Mouse (Mus musculus) small intestine, adult 2 months (tissue): Measurements from ENCODE around the gene Mypn. TPM values are rescaled to one million over a fixed set of nuclear protein-coding genes. Genes with fewer than 3 reads are reported as not detected.
A peak's percentile ranks its signal among the peaks of the same experiment; 100 is the strongest.

ENCODE experiments used
- H3K27ac ChIP-seq: fragments of 200-500 bp; 2 replicates; pipeline ENCODE4 v1.5.1; 2012; ENCODE audit warnings: low read depth, low read length, control low read depth, inconsistent platforms; ENCODE audit not compliant: insufficient read depth
- H3K27me3 ChIP-seq: fragments of 200-500 bp; 2 replicates; pipeline ENCODE4 v1.6.1; 2012; ENCODE audit warnings: mild to moderate bottlenecking, moderate library complexity, low read length, inconsistent platforms; ENCODE audit not compliant: control insufficient read depth, insufficient read depth
- H3K36me3 ChIP-seq: fragments of 200-500 bp; 2 replicates; pipeline ENCODE4 v1.6.1; 2012; ENCODE audit warnings: mild to moderate bottlenecking, low read length, control low read depth, inconsistent platforms; ENCODE audit not compliant: control insufficient read depth, insufficient read depth
- H3K4me1 ChIP-seq: fragments of 200-500 bp; 2 replicates; pipeline ENCODE4 v1.6.1; 2012; ENCODE audit warnings: low read length, inconsistent platforms, mixed read lengths; ENCODE audit not compliant: control insufficient read depth, insufficient read depth, insufficient read length
- H3K4me3 ChIP-seq: fragments of 200-500 bp; 2 replicates; pipeline ENCODE4 v1.5.1; 2012; ENCODE audit warnings: low read depth, mild to moderate bottlenecking, control low read depth, inconsistent platforms, low read length, moderate library complexity
- CTCF ChIP-seq: fragments of 200-500 bp; IDR thresholded peaks from 2 replicates; pipeline ENCODE4 v1.5.1; 2012; ENCODE audit warnings: low read depth, mild to moderate bottlenecking, control low read depth, inconsistent platforms, low read length, moderate library complexity, mixed read lengths; ENCODE audit not compliant: insufficient replicate concordance, insufficient read length; ENCODE audit errors: extremely low read depth
- POLR2A ChIP-seq: fragments of 200-500 bp; IDR thresholded peaks from 2 replicates; pipeline ENCODE4 v1.6.1; 2012; ENCODE audit warnings: low read depth, mild to moderate bottlenecking, control low read depth, inconsistent platforms, low read length, moderate library complexity
- WGBS: fragments of 180-500 bp; shearing (Covaris S2); methylation state at CpG from one replicate; pipeline ENCODE4 v1.1.7; 2018; 5-methylcytosine and 5-hydroxymethylcytosine counted together
- polyA plus RNA-seq: library from polyadenylated mRNA; depleted of rRNA; stranded (reverse); fragments of >200 nt; gene quantifications from 2 replicates; pipeline ENCODE4 v1.2.3, GENCODE M21; 2012

The Mypn gene
- polyA plus RNA-seq, 1 experiment: 0.05 TPM

DNA sequence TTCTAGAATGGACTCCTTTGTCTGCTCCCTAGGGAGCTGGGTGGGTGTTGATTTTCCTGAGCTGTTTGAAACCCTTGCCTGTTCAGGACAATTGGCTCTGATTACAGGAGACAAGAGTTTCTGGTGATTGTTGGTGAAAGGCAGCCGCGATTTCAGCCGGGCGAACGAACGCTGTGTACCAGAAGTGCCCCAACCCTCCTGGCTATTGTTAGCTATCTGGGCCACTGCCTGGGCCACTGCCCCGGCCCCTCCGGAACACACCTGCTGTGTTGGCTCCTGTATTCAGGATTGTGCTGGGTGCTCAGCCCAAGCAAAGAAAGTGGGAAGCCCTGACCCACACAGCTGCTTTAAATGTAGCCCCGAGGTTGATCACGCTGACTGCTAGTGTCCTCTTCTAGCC is 24.2 kb downstream of the Mypn start:
- TF ChIP-seq CTCF (no peak), POLR2A (no peak)
- WGBS: 83% methylated on average over 10 of the region's 10 CpGs
- no peak overlapping the region for H3K27ac ChIP-seq
- H3K36me3 ChIP-seq: no peaks in the 10 kb centered on the region
- peaks cover 3% of the 10 kb centered on the region; the same call in 1 of the 2 replicates for H3K4me1 ChIP-seq
- H3K4me3 ChIP-seq: no peak overlapping the region
- no peaks in the 10 kb centered on the region for H3K27me3 ChIP-seq

DNA sequence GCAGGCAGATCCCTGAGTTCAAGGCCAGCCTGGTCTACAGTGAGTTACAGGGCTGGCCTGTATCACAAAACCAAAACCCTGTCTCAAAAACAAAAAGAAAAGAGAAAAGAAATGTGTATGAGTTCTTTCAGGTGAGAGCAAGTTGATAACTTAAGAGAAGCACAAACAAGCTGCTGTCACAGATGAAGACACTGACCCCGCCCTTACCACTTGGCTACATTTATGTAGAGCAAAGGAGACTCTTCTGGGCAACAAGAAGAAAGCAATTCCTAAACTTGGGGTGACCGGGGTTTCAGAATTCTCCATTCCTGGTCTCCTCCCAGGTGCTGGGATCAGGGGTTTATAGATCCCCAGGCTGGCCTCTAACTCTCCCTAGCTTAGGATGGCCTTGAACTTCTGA is 25.4 kb downstream of the Mypn start:
- no peak overlapping the region for H3K27ac ChIP-seq
- 88% methylated on average over 2 of the region's 2 CpGs for WGBS
- H3K4me3 ChIP-seq: no peak overlapping the region
- H3K36me3 ChIP-seq: no peaks in the 10 kb centered on the region
- peaks cover 3% of the 10 kb centered on the region; the same call in 1 of the 2 replicates for H3K4me1 ChIP-seq
- no peaks in the 10 kb centered on the region for H3K27me3 ChIP-seq
- TF ChIP-seq CTCF (no peak), POLR2A (no peak)

DNA sequence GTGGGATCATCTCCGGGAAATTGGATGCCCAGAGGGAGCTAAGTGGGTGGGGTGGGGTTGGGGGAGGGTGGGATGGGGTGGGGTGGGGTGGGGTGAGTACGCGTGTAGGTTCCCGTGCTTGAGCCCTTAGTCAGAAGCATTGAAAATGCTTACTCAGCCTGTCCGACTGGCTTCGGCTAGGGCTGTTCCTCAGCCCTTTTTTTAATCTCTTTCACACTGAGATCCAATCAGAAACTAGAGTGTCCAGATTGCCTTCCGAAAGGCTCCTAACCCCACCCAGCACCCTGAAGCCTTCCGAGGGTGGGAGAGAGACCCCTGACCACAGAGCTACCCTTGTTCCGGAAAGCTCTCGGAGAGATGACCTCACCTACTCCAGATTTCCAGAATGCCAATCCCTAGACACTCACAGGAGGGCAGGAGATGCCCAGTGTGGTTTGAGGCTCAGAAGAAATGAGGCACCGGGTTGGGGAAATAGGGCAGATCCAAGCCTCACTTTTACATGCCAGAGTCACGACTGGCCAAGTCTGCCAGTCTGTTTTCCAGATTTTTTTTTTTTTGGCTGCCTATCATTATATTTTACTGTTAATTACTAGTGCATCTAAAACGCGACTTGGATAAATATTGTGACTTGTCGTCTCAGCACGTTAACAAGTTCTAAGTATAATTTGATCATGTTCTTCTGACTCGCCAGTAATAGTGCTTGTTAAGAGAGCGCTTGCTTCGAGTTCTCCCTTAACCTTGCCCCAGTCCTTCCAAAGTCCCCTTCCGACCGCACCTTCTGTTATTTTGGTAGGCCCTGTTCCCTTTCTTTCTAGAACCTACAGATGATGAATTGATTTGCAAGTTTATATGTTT is 26.2 kb downstream of the Mypn start:
- Histone ChIP-seq H3K27me3 (no peaks in the 10 kb centered on the region), H3K4me1 (peaks cover 3% of the 10 kb centered on the region; the same call in 1 of the 2 replicates), H3K4me3 (0 out of 2 replicates have a peak overlapping the region, but pooled peaks have one; percentile 13), H3K36me3 (no peaks in the 10 kb centered on the region), H3K27ac (no peak overlapping the region)
- TF ChIP-seq POLR2A (no peak), CTCF (no peak)
- WGBS: 56% methylated on average over 21 of the region's 21 CpGs

DNA sequence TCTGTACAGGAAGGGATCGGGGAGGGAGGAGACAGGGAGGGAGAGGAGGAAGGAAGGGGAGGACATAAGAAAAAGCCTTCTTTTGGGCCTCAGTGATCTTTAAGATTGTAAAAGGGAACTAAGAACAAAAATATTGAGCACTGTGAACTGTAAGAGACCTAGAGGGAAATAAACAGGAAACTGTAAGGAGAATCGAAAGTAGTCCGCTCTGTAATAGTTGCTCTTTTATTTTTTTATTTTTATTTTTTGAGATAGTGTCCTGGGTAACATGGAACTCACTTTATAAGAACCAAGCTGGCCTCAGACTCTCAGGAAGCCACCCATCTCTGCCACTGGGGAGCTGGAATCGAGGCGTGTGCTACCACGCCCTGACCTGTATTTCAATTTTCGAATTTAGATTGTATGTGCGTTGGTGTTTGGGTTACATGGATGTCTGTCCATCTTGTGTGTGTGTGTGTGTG is 27.3 kb downstream of the Mypn start:
- 58% methylated on average over 8 of the region's 8 CpGs for WGBS
- Histone ChIP-seq H3K4me3 (peak overlapping the region; percentile 47), H3K36me3 (no peaks in the 10 kb centered on the region), H3K27me3 (no peaks in the 10 kb centered on the region), H3K4me1 (peaks cover 3% of the 10 kb centered on the region; the same call in 1 of the 2 replicates), H3K27ac (peak overlapping the region; percentile 81)
- TF ChIP-seq CTCF (no peak), POLR2A (no peak)

DNA sequence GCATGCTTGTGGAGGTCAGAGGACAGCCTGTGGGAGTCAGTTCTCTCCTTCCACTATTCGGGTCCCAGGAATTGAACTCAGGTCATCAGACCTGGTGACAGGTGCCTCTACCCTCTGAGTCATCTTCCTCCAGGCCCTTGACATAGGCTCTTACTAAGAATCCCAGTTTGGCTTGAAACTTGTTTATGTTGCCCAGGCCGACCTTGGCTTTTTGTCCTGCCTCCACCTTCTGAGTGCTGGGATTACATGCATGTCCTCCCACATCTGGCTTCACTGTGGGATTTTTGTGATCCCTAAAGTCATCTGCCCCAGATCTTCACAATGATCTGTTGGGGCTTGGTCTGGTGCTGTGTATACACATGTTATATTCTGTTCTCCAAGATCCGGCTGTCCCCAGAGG is 31.7 kb downstream of the Mypn start:
- WGBS: 76% methylated on average over 3 of the region's 3 CpGs
- Histone ChIP-seq H3K27ac (no peak overlapping the region), H3K4me1 (peaks cover 3% of the 10 kb centered on the region; the same call in 1 of the 2 replicates), H3K36me3 (no peaks in the 10 kb centered on the region), H3K27me3 (no peaks in the 10 kb centered on the region), H3K4me3 (no peak overlapping the region)
- TF ChIP-seq POLR2A: no peak
- no peak for TF ChIP-seq CTCF

DNA sequence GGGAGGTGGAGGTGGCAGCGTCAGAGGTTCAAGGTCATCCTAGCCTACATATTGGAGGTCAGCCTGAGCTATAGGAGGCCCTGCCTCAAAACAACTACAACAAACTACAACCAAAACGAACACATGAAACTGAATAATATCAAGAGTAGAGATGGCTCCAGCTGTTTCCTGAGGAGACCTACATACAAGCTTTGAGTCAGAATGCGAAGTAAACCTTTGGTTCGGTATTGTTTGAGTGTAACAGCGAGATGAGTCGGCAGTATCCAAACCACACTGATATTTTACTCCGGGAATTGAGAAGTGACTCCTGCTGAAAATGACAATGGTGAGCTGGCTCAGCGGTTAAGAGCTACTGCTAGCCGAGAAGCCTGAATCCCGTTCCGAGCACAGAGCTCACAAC is 34.2 kb downstream of the Mypn start:
- Histone ChIP-seq H3K36me3 (no peaks in the 10 kb centered on the region), H3K4me1 (no peaks in the 10 kb centered on the region), H3K27me3 (no peaks in the 10 kb centered on the region), H3K27ac (no peak overlapping the region), H3K4me3 (no peak overlapping the region)
- 86% methylated on average over 11 of the region's 11 CpGs for WGBS
- TF ChIP-seq CTCF (no peak), POLR2A (no peak)

DNA sequence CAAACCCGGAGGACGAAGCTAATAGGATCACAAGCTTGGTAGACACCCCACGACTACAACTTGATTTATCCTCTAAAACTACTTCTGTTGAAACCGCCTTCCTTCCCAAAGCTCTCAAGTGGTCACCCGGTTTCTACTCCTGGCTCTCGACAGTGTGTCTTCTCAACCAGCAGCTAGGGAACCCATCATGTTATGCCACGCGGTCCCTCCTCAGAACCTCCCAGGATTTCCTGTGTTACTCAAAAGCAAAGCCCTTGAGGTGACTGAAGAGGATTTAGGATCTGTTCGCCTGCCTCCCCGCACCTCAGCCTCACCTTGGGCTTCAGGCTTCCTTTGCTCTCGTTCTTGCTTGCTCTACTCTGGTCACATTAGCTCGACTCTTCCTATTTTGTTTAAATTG is 35.6 kb downstream of the Mypn start:
- Histone ChIP-seq H3K4me1 (no peaks in the 10 kb centered on the region), H3K27ac (no peak overlapping the region), H3K36me3 (no peaks in the 10 kb centered on the region), H3K4me3 (no peak overlapping the region), H3K27me3 (no peaks in the 10 kb centered on the region)
- TF ChIP-seq CTCF: no peak
- TF ChIP-seq POLR2A: no peak
- 87% methylated on average over 12 of the region's 12 CpGs for WGBS
